Mouse (Mus musculus) liver, postnatal 0 days (tissue): ENCODE data around the gene Trim16. TPM values are rescaled to one million over a fixed set of nuclear protein-coding genes. Genes with fewer than 3 reads are reported as not detected.

Source experiments
- ATAC-seq: fragments of 200-750 bp; cut with Nextera tagmentation; 2 replicates; pipeline ENCODE4 v1.8.0; 2017; ENCODE audit warnings: mild to moderate bottlenecking, moderate library complexity
- DNase-seq: peaks from one replicate; pipeline ENCODE4 v3.0.0-alpha.2; 2016
- H3K27ac ChIP-seq: fragments of 300-500 bp; sonication (generic); 2 replicates; pipeline ENCODE4 v1.5.1; 2014; ENCODE audit warnings: antibody characterized with exemption, moderate library complexity, mild to moderate bottlenecking, low read depth
- H3K27me3 ChIP-seq: fragments of 300-500 bp; sonication (generic); 2 replicates; pipeline ENCODE4 v1.6.1; 2014; ENCODE audit warnings: low read length, control low read depth, mixed read lengths; ENCODE audit not compliant: insufficient read depth
- H3K36me3 ChIP-seq: fragments of 300-500 bp; sonication (generic); replicated peaks from 2 replicates; pipeline ENCODE4 v1.6.1; 2014; ENCODE audit warnings: mild to moderate bottlenecking, control low read depth, low read length, moderate library complexity, mixed read lengths; ENCODE audit not compliant: insufficient read depth
- H3K4me1 ChIP-seq: fragments of 300-500 bp; sonication (generic); 2 replicates; pipeline ENCODE4 v1.6.1; 2014; ENCODE audit warnings: antibody characterized with exemption, mild to moderate bottlenecking, control low read depth; ENCODE audit not compliant: insufficient read depth
- H3K4me2 ChIP-seq: fragments of 300-500 bp; sonication (generic); 2 replicates; pipeline ENCODE4 v1.6.1; 2014; ENCODE audit warnings: low read depth, mild to moderate bottlenecking, low read length, moderate library complexity, mixed read lengths
- H3K4me3 ChIP-seq: fragments of 300-500 bp; sonication (generic); 2 replicates; pipeline ENCODE4 v1.5.1; 2014; ENCODE audit warnings: low read depth, low read length
- H3K9ac ChIP-seq: fragments of 300-500 bp; sonication (generic); replicated peaks from 2 replicates; pipeline ENCODE4 v1.6.1; 2014; ENCODE audit warnings: mild to moderate bottlenecking, moderate library complexity
- H3K9me3 ChIP-seq: fragments of 300-500 bp; sonication (generic); 2 replicates; pipeline ENCODE4 v1.6.1; 2016; ENCODE audit warnings: mild to moderate bottlenecking, control low read depth, low read length, mixed read lengths
- CTCF ChIP-seq: sonication (generic); IDR thresholded peaks from 2 replicates; pipeline ENCODE4 v1.5.1; 2016; ENCODE audit warnings: antibody characterized with exemption, low read depth
- EP300 ChIP-seq: IDR thresholded peaks from 2 replicates; pipeline ENCODE4 v1.6.1; 2016; ENCODE audit warnings: antibody characterized with exemption, low read depth, mild to moderate bottlenecking
- WGBS: fragments of 180-500 bp; shearing (Covaris S2); extraction: QIAGEN DNeasy Blood & Tissue Kit; methylation state at CpG from one replicate; pipeline ENCODE4 v1.1.7; 2014; ENCODE audit not compliant: insufficient replicate concordance; 5-methylcytosine and 5-hydroxymethylcytosine counted together
- polyA plus RNA-seq: library from polyadenylated mRNA; unstranded; fragments of >200 nt; fragmentation: Nextera tagmentation; extraction: Ambion mirVana; gene quantifications from 2 replicates; pipeline ENCODE4 v1.2.1, GENCODE M21; 2015

The Trim16 gene
- polyA plus RNA-seq, 1 experiment from 2014 or later = 0.85 TPM

GRCm38 (mm10) chr11:62877391-62877790 lies 57.4 kb downstream of the Trim16 start:
- Histone ChIP-seq H3K27me3 (no peaks in the 10 kb centered on the region), H3K36me3 (no peaks in the 10 kb centered on the region), H3K9ac (no peak overlapping the region), H3K27ac (no peak overlapping the region), H3K4me1 (0 out of 2 replicates have a peak, but pooled peaks cover 4% of the 10 kb centered on the region), H3K4me2 (no peak overlapping the region), H3K4me3 (no peak overlapping the region), H3K9me3 (no peaks in the 10 kb centered on the region)
- 79% methylated on average over 1 of the region's 1 CpGs for WGBS
- ATAC-seq (no peak), DNase-seq (no peak)
- no peak for TF ChIP-seq EP300
- TF ChIP-seq CTCF = no peak

GRCm38 (mm10) chr11:62878728-62879127 lies 58.7 kb downstream of the Trim16 start:
- WGBS = 17% methylated on average over 9 of the region's 9 CpGs

GRCm38 (mm10) chr11:62879220-62880048 lies 59.4 kb downstream of the Trim16 start, which contains the start of gene Tvp23b:
TSS of gene Tvp23b (plus strand) at chr11:62879455.
- 2% methylated on average over 55 of the region's 55 CpGs for WGBS
- Histone ChIP-seq H3K4me3 (peak within 1 kb of the TSS; percentile 71), H3K4me2 (peak within 1 kb of the TSS; percentile 83), H3K27ac (peak within 1 kb of the TSS; percentile 86), H3K9me3 (no peaks in the 10 kb centered on the region), H3K36me3 (no peaks in the 10 kb centered on the region), H3K9ac (peak within 1 kb of the TSS; percentile 77), H3K27me3 (no peaks in the 10 kb centered on the region), H3K4me1 (0 out of 2 replicates have a peak, but pooled peaks cover 4% of the 10 kb centered on the region)
- ATAC-seq (peak; percentile 98), DNase-seq (peak; percentile 100)
- no peak; the same call in 1 of the 2 replicates for TF ChIP-seq CTCF

More at GRCm38 (mm10) chr11:62878728-62879127, 58.7 kb downstream of the Trim16 start:
- Histone ChIP-seq H3K4me2 (peak overlapping the region; percentile 83), H3K27ac (no peak overlapping the region), H3K9me3 (no peaks in the 10 kb centered on the region), H3K9ac (0 out of 2 replicates have a peak overlapping the region, but pooled peaks have one; percentile 35), H3K27me3 (no peaks in the 10 kb centered on the region), H3K4me1 (0 out of 2 replicates have a peak, but pooled peaks cover 4% of the 10 kb centered on the region), H3K4me3 (peak overlapping the region; percentile 71), H3K36me3 (no peaks in the 10 kb centered on the region)
- TF ChIP-seq CTCF (no peak), EP300 (no peak)
- ATAC-seq (no peak), DNase-seq (no peak)

GRCm38 (mm10) chr11:62883407-62883806 lies 63.4 kb downstream of the Trim16 start:
- Histone ChIP-seq H3K9ac (no peak overlapping the region), H3K9me3 (no peaks in the 10 kb centered on the region), H3K4me3 (no peak overlapping the region), H3K4me2 (peak overlapping the region; percentile 10; the same call in 1 of the 2 replicates), H3K4me1 (0 out of 2 replicates have a peak, but pooled peaks cover 4% of the 10 kb centered on the region), H3K36me3 (peaks cover 26% of the 10 kb centered on the region), H3K27me3 (no peaks in the 10 kb centered on the region), H3K27ac (no peak overlapping the region)
- TF ChIP-seq CTCF (no peak), EP300 (no peak)
- no peak for ATAC-seq
- 44% methylated on average over 8 of the region's 8 CpGs for WGBS
- no peak for DNase-seq

GRCm38 (mm10) chr11:62885323-62885722 lies 65.3 kb downstream of the Trim16 start:
- H3K4me1 ChIP-seq = no peaks in the 10 kb centered on the region
- ATAC-seq (no peak), DNase-seq (no peak)
- H3K9me3 ChIP-seq = no peaks in the 10 kb centered on the region
- no peak overlapping the region for H3K4me2 ChIP-seq
- no peak overlapping the region for H3K9ac ChIP-seq
- no peak overlapping the region for H3K27ac ChIP-seq
- no peak overlapping the region for H3K4me3 ChIP-seq
- TF ChIP-seq CTCF (no peak), EP300 (no peak)
- H3K36me3 ChIP-seq = peaks cover 27% of the 10 kb centered on the region
- 76% methylated on average over 5 of the region's 5 CpGs for WGBS
- H3K27me3 ChIP-seq = no peaks in the 10 kb centered on the region

- Histone ChIP-seq H3K4me3 (no peak overlapping the region), H3K9me3 (no peaks in the 10 kb centered on the region), H3K27ac (no peak overlapping the region), H3K4me1 (no peaks in the 10 kb centered on the region), H3K9ac (no peak overlapping the region), H3K36me3 (peaks cover 28% of the 10 kb centered on the region), H3K27me3 (no peaks in the 10 kb centered on the region), H3K4me2 (no peak overlapping the region)
- 84% methylated on average over 4 of the region's 4 CpGs for WGBS
- ATAC-seq = no peak
- TF ChIP-seq CTCF (no peak), EP300 (no peak)
- DNase-seq = no peak
These were observed 70.8 kb downstream of the Trim16 start for GRCm38 (mm10) chr11:62890796-62891195.
